Mouse (Mus musculus) brown adipose tissue, adult 24 weeks (tissue): Measurements from ENCODE around the gene AW209491. TPM values are rescaled to one million over a fixed set of nuclear protein-coding genes. Genes with fewer than 3 reads are reported as not detected.

Experiments used
- H3K27ac ChIP-seq: fragments of 200-500 bp; replicated peaks from 2 replicates; pipeline ENCODE4 v1.5.1; 2012; ENCODE audit warnings: low read depth, mild to moderate bottlenecking, low read length
- H3K4me1 ChIP-seq: fragments of 200-500 bp; 2 replicates; pipeline ENCODE4 v1.6.1; 2012; ENCODE audit warnings: low read length, mixed read lengths; ENCODE audit not compliant: control insufficient read depth, insufficient read depth, insufficient read length
- H3K4me3 ChIP-seq: fragments of 200-500 bp; 2 replicates; pipeline ENCODE4 v1.5.1; 2012; ENCODE audit warnings: low read depth, mild to moderate bottlenecking, low read length, moderate library complexity; ENCODE audit not compliant: insufficient read depth
- polyA plus RNA-seq: library from polyadenylated mRNA; stranded (reverse); fragments of >200 nt; gene quantifications from 2 replicates; pipeline ENCODE4 v1.2.4, GENCODE M21; 2012; ENCODE audit not compliant: missing spikeins, insufficient read depth, insufficient read length

Gene AW209491
- 17.0 and 22.0 TPM in 2 replicates for polyA plus RNA-seq

- no peaks in the 10 kb centered on the region; the same call in 1 of the 2 replicates for H3K4me1 ChIP-seq
- no peak within 1 kb of the TSS for H3K27ac ChIP-seq
- peak within 1 kb of the TSS; percentile 76 for H3K4me3 ChIP-seq
Observed at GRCm38 (mm10) chr13:14629726-14630641, at the start of gene AW209491. AW209491 (plus strand) TSS chr13:14630154.

GRCm38 (mm10) chr13:14580392-14580791 lies 49.6 kb upstream of the AW209491 start:
- Histone ChIP-seq H3K4me3 (no peak overlapping the region), H3K4me1 (no peaks in the 10 kb centered on the region), H3K27ac (no peak overlapping the region)

- H3K27ac ChIP-seq = no peak overlapping the region
- H3K4me3 ChIP-seq = no peak overlapping the region
- H3K4me1 ChIP-seq = no peaks in the 10 kb centered on the region
Observed at GRCm38 (mm10) chr13:14602744-14603143, 27.2 kb upstream of the AW209491 start.

GRCm38 (mm10) chr13:14607616-14608015 lies 22.3 kb upstream of the AW209491 start:
- H3K27ac ChIP-seq = no peak overlapping the region
- H3K4me1 ChIP-seq = no peaks in the 10 kb centered on the region; the same call in 1 of the 2 replicates
- H3K4me3 ChIP-seq = no peak overlapping the region

- H3K27ac ChIP-seq = peak overlapping the region; percentile 80
- no peaks in the 10 kb centered on the region; the same call in 1 of the 2 replicates for H3K4me1 ChIP-seq
- peak overlapping the region; percentile 94 for H3K4me3 ChIP-seq
Observed at GRCm38 (mm10) chr13:14612463-14612862, 17.5 kb upstream of the AW209491 start.

- Histone ChIP-seq H3K4me3 (peak within 1 kb of the TSS; percentile 94), H3K27ac (peak within 1 kb of the TSS; percentile 80), H3K4me1 (no peaks in the 10 kb centered on the region; the same call in 1 of the 2 replicates)
Observed at GRCm38 (mm10) chr13:14612926-14613529, 16.9 kb upstream of the AW209491 start, which contains the start of the genes Mrpl32 and Psma2. Mrpl32 (minus strand) TSS chr13:14613165. Psma2 (plus strand) TSS chr13:14613240.

GRCm38 (mm10) chr13:14613553-14613952 lies 16.4 kb upstream of the AW209491 start:
- Histone ChIP-seq H3K4me1 (no peaks in the 10 kb centered on the region; the same call in 1 of the 2 replicates), H3K27ac (peak overlapping the region; percentile 80), H3K4me3 (peak overlapping the region; percentile 88)

GRCm38 (mm10) chr13:14618724-14619123 lies 11.2 kb upstream of the AW209491 start:
- Histone ChIP-seq H3K4me1 (no peaks in the 10 kb centered on the region), H3K27ac (no peak overlapping the region), H3K4me3 (no peak overlapping the region)

- H3K27ac ChIP-seq = no peak overlapping the region
- no peaks in the 10 kb centered on the region for H3K4me1 ChIP-seq
- no peak overlapping the region for H3K4me3 ChIP-seq
Observed at GRCm38 (mm10) chr13:14639998-14640397, 10.0 kb downstream of the AW209491 start.

GRCm38 (mm10) chr13:14649301-14649700 lies 19.3 kb downstream of the AW209491 start:
- Histone ChIP-seq H3K4me3 (no peak overlapping the region), H3K27ac (no peak overlapping the region), H3K4me1 (no peaks in the 10 kb centered on the region)

GRCm38 (mm10) chr13:14667107-14667506 lies 37.2 kb downstream of the AW209491 start:
- Histone ChIP-seq H3K4me3 (no peak overlapping the region), H3K4me1 (no peaks in the 10 kb centered on the region), H3K27ac (no peak overlapping the region)

- Histone ChIP-seq H3K4me3 (no peak overlapping the region), H3K4me1 (no peaks in the 10 kb centered on the region), H3K27ac (no peak overlapping the region)
Observed at GRCm38 (mm10) chr13:14670342-14670741, 40.4 kb downstream of the AW209491 start.
